Mouse (Mus musculus) kidney, embryonic 15.5 days (tissue): Measurements from ENCODE around the gene Gemin8. TPM values are rescaled to one million over a fixed set of nuclear protein-coding genes. Genes with fewer than 3 reads are reported as not detected.
A peak's percentile ranks its signal among the peaks of the same experiment; 100 is the strongest.

ENCODE experiments used
- ATAC-seq: fragments of 200-750 bp; cut with Nextera tagmentation; replicated peaks from 2 replicates; pipeline ENCODE4 v1.8.0; 2017; ENCODE audit warnings: moderate TSS enrichment; ENCODE audit not compliant: low FRiP score
- H3K27ac ChIP-seq: fragments of 300-500 bp; sonication (generic); 2 replicates; pipeline ENCODE4 v1.5.1; 2015; ENCODE audit warnings: mild to moderate bottlenecking, inconsistent platforms
- H3K27me3 ChIP-seq: fragments of 300-500 bp; sonication (generic); 2 replicates; pipeline ENCODE4 v1.6.1; 2015; ENCODE audit warnings: inconsistent platforms
- H3K36me3 ChIP-seq: fragments of 300-500 bp; sonication (generic); 2 replicates; pipeline ENCODE4 v1.6.1; 2015; ENCODE audit warnings: inconsistent platforms
- H3K4me1 ChIP-seq: fragments of 300-500 bp; sonication (generic); 2 replicates; pipeline ENCODE4 v1.6.1; 2015; ENCODE audit warnings: inconsistent platforms
- H3K4me2 ChIP-seq: fragments of 300-500 bp; sonication (generic); 2 replicates; pipeline ENCODE4 v1.6.1; 2015; ENCODE audit warnings: moderate library complexity, mild to moderate bottlenecking, inconsistent platforms
- H3K4me3 ChIP-seq: fragments of 300-500 bp; sonication (generic); replicated peaks from 2 replicates; pipeline ENCODE4 v1.5.1; 2015; ENCODE audit warnings: mild to moderate bottlenecking, inconsistent platforms
- H3K9ac ChIP-seq: fragments of 300-500 bp; sonication (generic); 2 replicates; pipeline ENCODE4 v1.6.1; 2015; ENCODE audit warnings: mild to moderate bottlenecking, inconsistent platforms
- H3K9me3 ChIP-seq: fragments of 300-500 bp; sonication (generic); replicated peaks from 2 replicates; pipeline ENCODE4 v1.6.1; 2016; ENCODE audit warnings: inconsistent platforms
- WGBS: fragments of 180-500 bp; shearing (Covaris S2); methylation state at CpG from one replicate; pipeline ENCODE4 v1.1.7; 2015; ENCODE audit warnings: mixed read lengths; 5-methylcytosine and 5-hydroxymethylcytosine counted together
- polyA plus RNA-seq: library from polyadenylated mRNA; unstranded; fragments of >200 nt; fragmentation: Nextera tagmentation; extraction: Ambion mirVana; gene quantifications from 2 replicates; pipeline ENCODE4 v1.2.1, GENCODE M21; 2015

Gemin8 gene
- polyA plus RNA-seq: 12.2 and 15.6 TPM in 2 replicates

- no peaks in the 10 kb centered on the region for H3K36me3 ChIP-seq
- WGBS: 14% methylated on average over 31 of the region's 31 CpGs
- peak within 1 kb of the TSS; percentile 39 for H3K9ac ChIP-seq
- no peaks in the 10 kb centered on the region for H3K9me3 ChIP-seq
- peak within 1 kb of the TSS; percentile 54 for H3K4me2 ChIP-seq
- H3K27me3 ChIP-seq: peaks cover 15% of the 10 kb centered on the region; the same call in 1 of the 2 replicates
- peak within 1 kb of the TSS; percentile 77 for H3K27ac ChIP-seq
- peak; percentile 99 for ATAC-seq
- peak within 1 kb of the TSS; percentile 61 for H3K4me3 ChIP-seq
- H3K4me1 ChIP-seq: 0 out of 2 replicates have a peak, but pooled peaks cover 6% of the 10 kb centered on the region
These were observed at the start of gene Gemin8 for GRCm38 (mm10) chrX:166169892-166170799. TSS of gene Gemin8 (plus strand) at chrX:166170454.

- Histone ChIP-seq H3K9ac (no peak overlapping the region), H3K27ac (no peak overlapping the region), H3K27me3 (peaks cover 42% of the 10 kb centered on the region), H3K9me3 (no peaks in the 10 kb centered on the region), H3K4me3 (no peak overlapping the region), H3K36me3 (no peaks in the 10 kb centered on the region), H3K4me1 (no peaks in the 10 kb centered on the region), H3K4me2 (no peak overlapping the region)
- no peak for ATAC-seq
- 74% methylated on average over 15 of the region's 15 CpGs for WGBS
These were observed 23.0 kb upstream of the Gemin8 start for GRCm38 (mm10) chrX:166147158-166147846.

GRCm38 (mm10) chrX:166162773-166163172, 7.5 kb upstream of the Gemin8 start:
- Histone ChIP-seq H3K27ac (no peak overlapping the region), H3K4me1 (no peaks in the 10 kb centered on the region), H3K9ac (no peak overlapping the region), H3K36me3 (no peaks in the 10 kb centered on the region), H3K9me3 (no peaks in the 10 kb centered on the region), H3K4me3 (no peak overlapping the region), H3K4me2 (no peak overlapping the region), H3K27me3 (peaks cover 12% of the 10 kb centered on the region; the same call in 1 of the 2 replicates)
- WGBS: 52% methylated on average over 4 of the region's 4 CpGs
- ATAC-seq: no peak

- no peak overlapping the region for H3K9ac ChIP-seq
These were observed 2.9 kb upstream of the Gemin8 start for GRCm38 (mm10) chrX:166167307-166167706.

GRCm38 (mm10) chrX:166167923-166168322, 2.3 kb upstream of the Gemin8 start:
- H3K27me3 ChIP-seq: peaks cover 19% of the 10 kb centered on the region; the same call in 1 of the 2 replicates
- no peak overlapping the region for H3K27ac ChIP-seq
- no peaks in the 10 kb centered on the region for H3K36me3 ChIP-seq
- 0 out of 2 replicates have a peak, but pooled peaks cover 6% of the 10 kb centered on the region for H3K4me1 ChIP-seq
- no peak for ATAC-seq
- WGBS: 57% methylated on average over 3 of the region's 3 CpGs
- no peak overlapping the region for H3K4me3 ChIP-seq
- no peak overlapping the region for H3K9ac ChIP-seq
- H3K4me2 ChIP-seq: no peak overlapping the region
- no peaks in the 10 kb centered on the region for H3K9me3 ChIP-seq

More at GRCm38 (mm10) chrX:166167307-166167706, 2.9 kb upstream of the Gemin8 start:
- no peak overlapping the region for H3K27ac ChIP-seq
- WGBS: 11% methylated on average over 4 of the region's 4 CpGs
- peaks cover 19% of the 10 kb centered on the region; the same call in 1 of the 2 replicates for H3K27me3 ChIP-seq
- H3K4me2 ChIP-seq: no peak overlapping the region
- no peaks in the 10 kb centered on the region for H3K9me3 ChIP-seq
- no peaks in the 10 kb centered on the region for H3K36me3 ChIP-seq
- H3K4me3 ChIP-seq: no peak overlapping the region
- no peak for ATAC-seq
- H3K4me1 ChIP-seq: 0 out of 2 replicates have a peak, but pooled peaks cover 3% of the 10 kb centered on the region

GRCm38 (mm10) chrX:166170800-166171738, 815 bp downstream of the Gemin8 start:
- WGBS: 21% methylated on average over 9 of the region's 9 CpGs
- H3K9ac ChIP-seq: peak overlapping the region; percentile 39
- no peak for ATAC-seq
- H3K36me3 ChIP-seq: no peaks in the 10 kb centered on the region
- H3K4me2 ChIP-seq: peak overlapping the region; percentile 54
- H3K4me3 ChIP-seq: peak overlapping the region; percentile 61
- peaks cover 11% of the 10 kb centered on the region; the same call in 1 of the 2 replicates for H3K27me3 ChIP-seq
- peak overlapping the region; percentile 77 for H3K27ac ChIP-seq
- no peaks in the 10 kb centered on the region for H3K9me3 ChIP-seq
- 0 out of 2 replicates have a peak, but pooled peaks cover 6% of the 10 kb centered on the region for H3K4me1 ChIP-seq

GRCm38 (mm10) chrX:166172041-166172440, 1.8 kb downstream of the Gemin8 start:
- Histone ChIP-seq H3K27me3 (peaks cover 7% of the 10 kb centered on the region; the same call in 1 of the 2 replicates), H3K36me3 (no peaks in the 10 kb centered on the region), H3K4me3 (no peak overlapping the region), H3K9ac (no peak overlapping the region), H3K9me3 (no peaks in the 10 kb centered on the region), H3K4me2 (no peak overlapping the region), H3K4me1 (0 out of 2 replicates have a peak, but pooled peaks cover 6% of the 10 kb centered on the region), H3K27ac (no peak overlapping the region)
- ATAC-seq: no peak
- WGBS: 72% methylated on average over 4 of the region's 4 CpGs

GRCm38 (mm10) chrX:166172661-166173060, 2.4 kb downstream of the Gemin8 start:
- no peak for ATAC-seq
- Histone ChIP-seq H3K4me2 (no peak overlapping the region), H3K4me3 (no peak overlapping the region), H3K9me3 (no peaks in the 10 kb centered on the region), H3K9ac (no peak overlapping the region), H3K36me3 (no peaks in the 10 kb centered on the region), H3K4me1 (0 out of 2 replicates have a peak, but pooled peaks cover 6% of the 10 kb centered on the region), H3K27ac (no peak overlapping the region), H3K27me3 (peaks cover 7% of the 10 kb centered on the region; the same call in 1 of the 2 replicates)
- 67% methylated on average over 3 of the region's 3 CpGs for WGBS

GRCm38 (mm10) chrX:166173796-166174195, 3.5 kb downstream of the Gemin8 start:
- no peak for ATAC-seq
- no peak overlapping the region for H3K27ac ChIP-seq
- peaks cover 4% of the 10 kb centered on the region; the same call in 1 of the 2 replicates for H3K27me3 ChIP-seq
- no peak overlapping the region for H3K9ac ChIP-seq
- H3K36me3 ChIP-seq: no peaks in the 10 kb centered on the region
- H3K4me3 ChIP-seq: no peak overlapping the region
- H3K4me1 ChIP-seq: 0 out of 2 replicates have a peak, but pooled peaks cover 6% of the 10 kb centered on the region
- WGBS: 69% methylated on average over 7 of the region's 7 CpGs
- H3K9me3 ChIP-seq: no peaks in the 10 kb centered on the region
- H3K4me2 ChIP-seq: no peak overlapping the region

GRCm38 (mm10) chrX:166177929-166178328, 7.7 kb downstream of the Gemin8 start:
- peaks cover 10% of the 10 kb centered on the region; the same call in 1 of the 2 replicates for H3K27me3 ChIP-seq
- no peaks in the 10 kb centered on the region for H3K9me3 ChIP-seq
- no peak overlapping the region for H3K4me3 ChIP-seq
- no peak for ATAC-seq
- H3K4me2 ChIP-seq: no peak overlapping the region
- H3K4me1 ChIP-seq: no peaks in the 10 kb centered on the region
- 73% methylated on average over 7 of the region's 7 CpGs for WGBS
- 0 out of 2 replicates have a peak, but pooled peaks cover 4% of the 10 kb centered on the region for H3K36me3 ChIP-seq
- no peak overlapping the region for H3K9ac ChIP-seq
- no peak overlapping the region for H3K27ac ChIP-seq

- Histone ChIP-seq H3K9ac (no peak overlapping the region), H3K36me3 (0 out of 2 replicates have a peak, but pooled peaks cover 4% of the 10 kb centered on the region), H3K9me3 (no peaks in the 10 kb centered on the region), H3K27me3 (peaks cover 29% of the 10 kb centered on the region), H3K4me1 (no peaks in the 10 kb centered on the region), H3K4me3 (no peak overlapping the region), H3K4me2 (no peak overlapping the region), H3K27ac (no peak overlapping the region)
- no peak for ATAC-seq
- WGBS: 83% methylated on average over 3 of the region's 3 CpGs
These were observed 12.8 kb downstream of the Gemin8 start for GRCm38 (mm10) chrX:166183094-166183493.
